Mouse (Mus musculus): ENCODE data around the gene Arid5b. TPM values are rescaled to one million over a fixed set of nuclear protein-coding genes. Genes with fewer than 3 reads are reported as not detected.

Gene Arid5b
- polyA plus RNA-seq, 1 experiment from 2014 or later, result 22.2 TPM

GRCm38 (mm10) chr10:68128441-68128848 lies 150.1 kb downstream of the Arid5b start:
- Histone ChIP-seq H3K27me3 (ENCODE audit: control insufficient read depth, insufficient read depth, low read length) (no peaks in the 10 kb centered on the region), H3K9ac (replicated peaks; ENCODE audit: low read length) (no peak overlapping the region), H3K4me2 (ENCODE audit: low read length) (no peak overlapping the region), H3K4me1 (ENCODE audit: control insufficient read depth, insufficient read depth, low read length) (peaks cover 11% of the 10 kb centered on the region; the same call in 1 of the 2 replicates), H3K27ac (replicated peaks; ENCODE audit: low read depth, low read length) (no peak overlapping the region), H3K4me3 (replicated peaks; ENCODE audit: low read depth, low read length) (no peak overlapping the region), H3K36me3 (ENCODE audit: control insufficient read depth, insufficient read depth, low read length) (peaks cover 5% of the 10 kb centered on the region; the same call in 1 of the 2 replicates), H3K9me3 (ENCODE audit: control insufficient read depth, low read length) (no peaks in the 10 kb centered on the region)
- no peak for ATAC-seq (ENCODE audit: low FRiP score, low TSS enrichment)
- 78% methylated on average over 10 of the region's 10 CpGs for WGBS
- DNase-seq, result no peak

DNA sequence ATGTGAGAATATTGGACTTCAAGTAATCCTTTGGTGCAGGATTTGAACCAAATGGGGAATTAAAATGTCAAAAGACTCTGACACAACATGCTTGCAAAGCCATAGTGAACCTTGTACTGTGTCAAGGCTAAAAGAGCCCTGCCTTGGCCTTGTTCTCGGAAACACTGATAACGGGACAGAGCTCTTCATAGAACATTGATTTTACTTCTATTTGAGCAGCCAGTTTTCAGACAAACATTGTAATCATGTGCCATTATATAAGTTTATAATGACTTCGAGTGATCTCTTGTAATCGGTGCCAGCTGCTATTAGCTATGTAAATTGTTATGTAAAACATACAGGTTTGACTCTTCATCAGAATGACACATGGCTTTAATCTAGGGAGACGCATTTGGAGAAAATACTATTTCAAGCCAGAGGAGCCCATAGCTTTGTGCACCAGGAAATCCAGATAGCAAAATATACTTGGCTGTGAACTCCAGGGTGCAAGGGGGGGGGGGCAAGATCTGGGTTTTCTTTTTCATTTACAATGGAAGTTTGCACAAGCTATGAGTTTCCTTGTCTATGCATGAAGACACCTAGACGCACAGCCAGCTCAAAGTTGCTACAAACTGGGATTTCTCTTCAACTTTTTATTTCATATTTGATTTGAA lies 150.8 kb downstream of the Arid5b start:
- H3K4me3 ChIP-seq (replicated peaks; ENCODE audit: low read depth, low read length), result no peak overlapping the region
- DNase-seq, result no peak
- H3K9ac ChIP-seq (replicated peaks; ENCODE audit: low read length), result no peak overlapping the region

DNA sequence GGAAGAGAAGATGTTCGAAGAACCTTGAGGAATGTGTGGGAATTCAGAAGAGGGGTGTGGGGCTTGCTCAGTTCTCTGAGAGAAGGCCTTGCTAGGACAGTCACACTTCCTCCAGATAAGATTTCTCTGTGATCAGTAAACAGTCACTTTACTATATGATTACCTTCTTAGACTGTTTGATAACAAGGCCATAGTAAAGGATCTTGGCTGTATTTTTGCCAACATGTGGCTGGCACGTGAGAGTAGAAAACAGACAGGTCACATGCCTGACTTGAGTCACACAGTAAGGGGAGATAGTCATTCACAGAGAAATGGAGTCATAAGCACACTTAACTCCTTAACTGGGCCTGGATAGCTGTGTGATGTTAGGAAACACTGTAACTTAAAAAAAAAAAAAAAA lies 151.4 kb downstream of the Arid5b start:
- 86% methylated on average over 2 of the region's 2 CpGs for WGBS
- H3K9ac ChIP-seq (replicated peaks; ENCODE audit: low read length), result no peak overlapping the region
- peaks cover 11% of the 10 kb centered on the region; the same call in 1 of the 2 replicates for H3K4me1 ChIP-seq (ENCODE audit: control insufficient read depth, insufficient read depth, low read length)
- H3K27me3 ChIP-seq (ENCODE audit: control insufficient read depth, insufficient read depth, low read length), result no peaks in the 10 kb centered on the region
- H3K27ac ChIP-seq (replicated peaks; ENCODE audit: low read depth, low read length), result no peak overlapping the region
- ATAC-seq (ENCODE audit: low FRiP score, low TSS enrichment) (no peak), DNase-seq (no peak)
- H3K4me2 ChIP-seq (ENCODE audit: low read length), result no peak overlapping the region
- H3K4me3 ChIP-seq (replicated peaks; ENCODE audit: low read depth, low read length), result no peak overlapping the region
- H3K36me3 ChIP-seq (ENCODE audit: control insufficient read depth, insufficient read depth, low read length), result no peaks in the 10 kb centered on the region
- H3K9me3 ChIP-seq (ENCODE audit: control insufficient read depth, low read length), result no peaks in the 10 kb centered on the region

More for the DNA sequence above, 150.8 kb downstream of the Arid5b start:
- Histone ChIP-seq H3K4me2 (ENCODE audit: low read length) (no peak overlapping the region), H3K36me3 (ENCODE audit: control insufficient read depth, insufficient read depth, low read length) (peaks cover 4% of the 10 kb centered on the region; the same call in 1 of the 2 replicates), H3K27me3 (ENCODE audit: control insufficient read depth, insufficient read depth, low read length) (no peaks in the 10 kb centered on the region), H3K27ac (replicated peaks; ENCODE audit: low read depth, low read length) (no peak overlapping the region), H3K4me1 (ENCODE audit: control insufficient read depth, insufficient read depth, low read length) (peaks cover 11% of the 10 kb centered on the region; the same call in 1 of the 2 replicates), H3K9me3 (ENCODE audit: control insufficient read depth, low read length) (no peaks in the 10 kb centered on the region)
- 79% methylated on average over 6 of the region's 6 CpGs for WGBS
- ATAC-seq (ENCODE audit: low FRiP score, low TSS enrichment), result no peak

DNA sequence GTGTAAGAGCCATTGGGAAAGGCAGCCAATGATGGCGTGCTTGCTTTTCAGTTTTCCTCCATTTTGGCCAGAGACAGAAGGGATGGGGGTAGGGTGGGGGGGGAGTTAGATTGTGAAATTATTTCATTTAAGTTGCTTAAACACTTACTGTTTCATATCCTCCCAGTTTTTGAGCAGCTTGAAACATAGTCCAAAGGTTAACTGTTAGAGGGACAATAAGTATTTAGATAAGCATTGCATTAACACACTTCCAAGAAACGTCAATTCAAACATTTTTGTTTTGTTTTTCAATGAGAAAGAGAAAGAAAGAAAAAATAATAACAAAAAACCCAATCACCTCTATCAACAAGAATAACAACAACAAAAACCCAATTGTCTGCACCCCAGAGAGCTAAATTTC lies 152.0 kb downstream of the Arid5b start:
- H3K4me3 ChIP-seq (replicated peaks; ENCODE audit: low read depth, low read length), result no peak overlapping the region
- no peaks in the 10 kb centered on the region; the same call in 1 of the 2 replicates for H3K36me3 ChIP-seq (ENCODE audit: control insufficient read depth, insufficient read depth, low read length)
- H3K4me1 ChIP-seq (ENCODE audit: control insufficient read depth, insufficient read depth, low read length), result peaks cover 11% of the 10 kb centered on the region; the same call in 1 of the 2 replicates
- WGBS, result 91% methylated on average over 2 of the region's 2 CpGs
- DNase-seq, result no peak
- no peaks in the 10 kb centered on the region for H3K9me3 ChIP-seq (ENCODE audit: control insufficient read depth, low read length)
- H3K9ac ChIP-seq (replicated peaks; ENCODE audit: low read length), result no peak overlapping the region
- no peak overlapping the region for H3K27ac ChIP-seq (replicated peaks; ENCODE audit: low read depth, low read length)
- no peaks in the 10 kb centered on the region for H3K27me3 ChIP-seq (ENCODE audit: control insufficient read depth, insufficient read depth, low read length)
- no peak overlapping the region for H3K4me2 ChIP-seq (ENCODE audit: low read length)
- ATAC-seq (ENCODE audit: low FRiP score, low TSS enrichment), result no peak; the same call in 1 of the 2 replicates

DNA sequence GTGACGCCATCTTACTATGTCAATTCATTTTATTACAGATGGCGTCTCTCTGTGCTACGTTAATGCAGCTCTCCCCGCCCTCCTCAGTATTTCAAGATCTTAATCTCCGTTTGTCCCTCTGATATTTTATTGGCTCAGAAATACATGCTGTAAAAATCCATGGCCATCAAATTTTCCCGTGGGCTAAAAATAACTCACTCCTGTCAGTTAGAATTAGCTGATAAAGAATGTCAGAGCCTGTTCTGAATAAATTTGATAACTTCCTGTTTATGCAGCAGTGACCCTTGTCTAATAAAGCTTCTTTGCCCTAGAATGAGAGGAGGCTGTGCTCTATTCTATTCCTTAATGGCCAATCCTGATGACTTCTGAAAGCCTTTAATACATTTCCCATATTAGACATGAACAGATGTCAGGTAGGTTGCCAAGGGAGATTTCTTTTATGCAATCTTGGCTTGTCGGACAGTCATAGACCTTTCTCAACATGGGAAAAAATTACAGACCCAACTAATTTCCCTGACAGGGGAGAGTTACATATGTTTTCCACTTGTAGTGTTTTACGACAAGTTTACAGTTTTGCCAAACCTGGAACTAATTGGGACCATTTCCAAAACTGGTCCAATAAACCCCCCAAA lies 152.5 kb downstream of the Arid5b start:
- DNase-seq (peak; percentile 61), ATAC-seq (ENCODE audit: low FRiP score, low TSS enrichment) (peak; percentile 70; the same call in 1 of the 2 replicates)
- 20% methylated on average over 8 of the region's 8 CpGs for WGBS
- Histone ChIP-seq H3K9ac (replicated peaks; ENCODE audit: low read length) (no peak overlapping the region), H3K9me3 (ENCODE audit: control insufficient read depth, low read length) (no peaks in the 10 kb centered on the region), H3K4me2 (ENCODE audit: low read length) (peak overlapping the region; percentile 0; the same call in 1 of the 2 replicates), H3K36me3 (ENCODE audit: control insufficient read depth, insufficient read depth, low read length) (no peaks in the 10 kb centered on the region; the same call in 1 of the 2 replicates), H3K4me1 (ENCODE audit: control insufficient read depth, insufficient read depth, low read length) (peaks cover 11% of the 10 kb centered on the region; the same call in 1 of the 2 replicates), H3K27me3 (ENCODE audit: control insufficient read depth, insufficient read depth, low read length) (no peaks in the 10 kb centered on the region), H3K4me3 (replicated peaks; ENCODE audit: low read depth, low read length) (no peak overlapping the region), H3K27ac (replicated peaks; ENCODE audit: low read depth, low read length) (peak overlapping the region; percentile 32; the same call in 1 of the 2 replicates)

DNA sequence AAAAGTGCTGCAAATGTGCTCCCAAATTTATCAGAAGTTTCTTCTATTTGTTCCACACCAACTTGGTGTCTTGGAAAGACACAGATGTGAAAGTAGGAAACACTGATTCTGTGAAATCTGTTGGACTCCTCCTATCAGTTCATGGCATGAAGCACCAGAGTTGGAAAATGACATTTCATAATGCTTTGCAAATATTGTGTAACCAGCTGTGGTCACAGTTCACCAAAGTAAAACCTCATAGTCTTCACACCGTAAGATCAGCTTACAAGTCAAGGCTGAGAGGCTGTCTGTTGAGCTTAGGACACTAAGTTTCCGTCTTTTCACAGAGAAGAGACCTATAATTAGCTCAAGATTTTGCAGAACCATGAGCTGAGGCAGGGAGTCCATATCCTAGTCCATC lies 153.6 kb downstream of the Arid5b start:
- no peak overlapping the region for H3K4me3 ChIP-seq (replicated peaks; ENCODE audit: low read depth, low read length)
- H3K4me1 ChIP-seq (ENCODE audit: control insufficient read depth, insufficient read depth, low read length), result peaks cover 11% of the 10 kb centered on the region; the same call in 1 of the 2 replicates
- H3K27me3 ChIP-seq (ENCODE audit: control insufficient read depth, insufficient read depth, low read length), result no peaks in the 10 kb centered on the region
- H3K9me3 ChIP-seq (ENCODE audit: control insufficient read depth, low read length), result no peaks in the 10 kb centered on the region
- WGBS, result 90% methylated on average over 2 of the region's 2 CpGs
- DNase-seq (no peak), ATAC-seq (ENCODE audit: low FRiP score, low TSS enrichment) (no peak)
- no peak overlapping the region for H3K4me2 ChIP-seq (ENCODE audit: low read length)
- H3K27ac ChIP-seq (replicated peaks; ENCODE audit: low read depth, low read length), result no peak overlapping the region
- H3K9ac ChIP-seq (replicated peaks; ENCODE audit: low read length), result no peak overlapping the region
- H3K36me3 ChIP-seq (ENCODE audit: control insufficient read depth, insufficient read depth, low read length), result no peaks in the 10 kb centered on the region; the same call in 1 of the 2 replicates

DNA sequence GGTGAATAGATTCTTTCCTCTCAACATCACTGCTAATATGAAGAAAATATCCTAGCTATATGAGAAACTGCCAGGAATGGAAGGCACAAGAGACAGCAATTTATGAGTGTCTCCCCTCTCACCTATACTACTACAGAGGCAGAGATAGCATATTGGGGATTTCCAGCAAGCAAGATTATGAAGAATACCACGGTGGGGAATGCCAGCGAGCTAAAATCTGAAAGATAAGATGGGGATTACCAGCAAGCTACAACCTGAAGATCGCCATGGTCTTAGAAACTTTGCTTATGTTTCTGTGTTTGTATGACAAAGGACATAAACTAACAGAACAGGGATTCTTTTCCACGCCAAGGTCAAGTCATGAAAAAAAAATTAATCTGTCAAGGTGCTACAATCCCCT lies 155.1 kb downstream of the Arid5b start:
- Histone ChIP-seq H3K4me2 (ENCODE audit: low read length) (no peak overlapping the region), H3K27ac (replicated peaks; ENCODE audit: low read depth, low read length) (no peak overlapping the region), H3K9ac (replicated peaks; ENCODE audit: low read length) (no peak overlapping the region), H3K4me1 (ENCODE audit: control insufficient read depth, insufficient read depth, low read length) (peaks cover 11% of the 10 kb centered on the region; the same call in 1 of the 2 replicates), H3K9me3 (ENCODE audit: control insufficient read depth, low read length) (no peaks in the 10 kb centered on the region), H3K36me3 (ENCODE audit: control insufficient read depth, insufficient read depth, low read length) (no peaks in the 10 kb centered on the region; the same call in 1 of the 2 replicates), H3K27me3 (ENCODE audit: control insufficient read depth, insufficient read depth, low read length) (no peaks in the 10 kb centered on the region), H3K4me3 (replicated peaks; ENCODE audit: low read depth, low read length) (no peak overlapping the region)
- ATAC-seq (ENCODE audit: low FRiP score, low TSS enrichment), result no peak
- 89% methylated on average over 4 of the region's 4 CpGs for WGBS
- DNase-seq, result no peak

DNA sequence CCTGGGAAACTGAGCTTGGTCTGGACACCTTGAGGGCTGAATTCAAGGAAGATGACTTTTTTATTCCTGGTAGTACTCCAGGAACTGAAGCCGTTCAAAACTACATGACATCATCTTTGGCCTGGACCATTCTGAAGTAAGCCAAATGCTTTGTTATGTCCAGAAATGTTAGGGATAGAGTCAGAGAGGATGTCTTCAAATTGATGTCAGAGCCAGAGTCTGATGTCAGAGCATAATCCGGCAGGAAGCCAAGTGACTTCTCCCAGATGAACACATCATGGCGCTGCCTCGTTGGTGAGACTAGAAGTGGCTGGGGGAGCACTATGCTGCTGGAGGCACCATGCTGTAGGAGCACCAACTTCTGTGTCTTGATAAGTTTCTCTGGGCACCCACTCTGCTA lies 156.6 kb downstream of the Arid5b start:
- Histone ChIP-seq H3K4me2 (ENCODE audit: low read length) (no peak overlapping the region), H3K4me1 (ENCODE audit: control insufficient read depth, insufficient read depth, low read length) (peaks cover 11% of the 10 kb centered on the region; the same call in 1 of the 2 replicates), H3K9ac (replicated peaks; ENCODE audit: low read length) (no peak overlapping the region), H3K4me3 (replicated peaks; ENCODE audit: low read depth, low read length) (no peak overlapping the region), H3K27me3 (ENCODE audit: control insufficient read depth, insufficient read depth, low read length) (no peaks in the 10 kb centered on the region), H3K27ac (replicated peaks; ENCODE audit: low read depth, low read length) (no peak overlapping the region), H3K9me3 (ENCODE audit: control insufficient read depth, low read length) (no peaks in the 10 kb centered on the region), H3K36me3 (ENCODE audit: control insufficient read depth, insufficient read depth, low read length) (no peaks in the 10 kb centered on the region; the same call in 1 of the 2 replicates)
- no peak for ATAC-seq (ENCODE audit: low FRiP score, low TSS enrichment)
- 82% methylated on average over 4 of the region's 4 CpGs for WGBS
- DNase-seq, result no peak
